Mouse (Mus musculus): ENCODE measurements around the gene Btbd11.

DNA sequence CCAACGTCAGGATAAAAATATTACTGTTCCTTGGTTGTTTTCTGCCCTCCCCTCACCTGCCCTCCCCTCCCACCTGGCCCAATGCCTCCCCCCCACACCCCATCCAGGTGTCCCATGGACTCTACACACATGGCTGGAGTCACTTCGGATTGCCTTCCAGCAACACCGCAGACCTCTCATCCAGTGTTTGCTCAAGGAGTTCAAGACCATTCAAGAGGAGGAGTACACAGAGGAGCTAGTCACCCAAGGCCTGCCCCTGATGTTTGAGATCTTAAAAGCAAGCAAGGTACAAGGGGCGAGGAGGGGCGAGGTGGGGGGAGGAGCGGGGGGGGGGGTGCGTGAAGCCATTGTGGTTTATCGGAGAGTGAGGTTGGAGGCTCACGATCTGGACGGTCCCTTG, 247.0 kb downstream of the Btbd11 start:
- no peak for TF ChIP-seq CTCF (IDR thresholded peaks at IDR 0.05; ENCODE audit: extremely low read depth, insufficient read depth, insufficient read length, insufficient replicate concordance)
- TF ChIP-seq POLR2A (IDR thresholded peaks at IDR 0.05; ENCODE audit: low read depth, low read length), result no peak

Data from spleen, adult 2 months (tissue).